Mouse (Mus musculus) myocyte (in vitro differentiated cells): Measurements from ENCODE around the gene Lcor. TPM values are rescaled to one million over a fixed set of nuclear protein-coding genes. Genes with fewer than 3 reads are reported as not detected.
A peak's percentile ranks its signal among the peaks of the same experiment; 100 is the strongest.

Experiments used
- H3K27me3 ChIP-seq: one replicate; pipeline ENCODE4 v1.6.1; 2011; ENCODE audit not compliant: control insufficient read depth, insufficient read depth, insufficient read length
- H3K36me3 ChIP-seq: one replicate; pipeline ENCODE4 v1.6.1; 2011; ENCODE audit not compliant: control insufficient read depth, insufficient read depth
- H3K4me2 ChIP-seq: one replicate; pipeline ENCODE4 v1.6.1; 2011; ENCODE audit warnings: low read depth, control low read depth
- H3K4me3 ChIP-seq: one replicate; pipeline ENCODE4 v1.5.1; 2011; ENCODE audit warnings: mild to moderate bottlenecking, control low read depth, moderate library complexity
- H3K79me2 ChIP-seq: one replicate; pipeline ENCODE4 v1.6.1; 2011; ENCODE audit not compliant: control insufficient read depth, insufficient read depth
- H3ac ChIP-seq: one replicate; pipeline ENCODE4 v1.6.1; 2011; ENCODE audit not compliant: control insufficient read depth, insufficient read length
- CEBPB ChIP-seq: IDR thresholded peaks from 2 replicates; pipeline ENCODE4 v1.6.1; 2011; ENCODE audit warnings: mild to moderate bottlenecking, moderate library complexity; ENCODE audit not compliant: poor library complexity, insufficient read depth, severe bottlenecking
- E2F4 ChIP-seq: IDR thresholded peaks from one replicate; pipeline ENCODE4 v1.6.1; 2011; ENCODE audit warnings: mild to moderate bottlenecking, control low read depth, moderate library complexity; ENCODE audit not compliant: insufficient read depth
- MAX ChIP-seq: IDR thresholded peaks from one replicate; pipeline ENCODE4 v1.6.1; 2011; ENCODE audit warnings: low read depth, mild to moderate bottlenecking, control low read depth
- MYOD1 ChIP-seq, 3 experiments: IDR thresholded peaks; one replicate each; pipeline ENCODE4 v1.6.1; 2011; ENCODE audit warnings: control low read depth in 2 of 3, low read depth in 2 of 3, mild to moderate bottlenecking in 2 of 3, moderate library complexity in 1 of 3; ENCODE audit not compliant: insufficient read length in 2 of 3, control insufficient read depth in 1 of 3
- MYOG ChIP-seq, 3 experiments: IDR thresholded peaks; one replicate each; pipeline ENCODE4 v1.6.1; 2011; ENCODE audit warnings: control low read depth in 2 of 3, low read depth in 2 of 3, mild to moderate bottlenecking in 2 of 3; ENCODE audit not compliant: insufficient read length in 2 of 3, control insufficient read depth in 1 of 3, insufficient read depth in 1 of 3
- POLR2A ChIP-seq: IDR thresholded peaks from one replicate; pipeline ENCODE4 v1.6.1; 2011; ENCODE audit warnings: low read depth, mild to moderate bottlenecking, control low read depth, moderate library complexity; ENCODE audit not compliant: insufficient read length
- POLR2AphosphoS2 ChIP-seq: IDR thresholded peaks from one replicate; pipeline ENCODE4 v1.6.1; 2011; ENCODE audit warnings: low read depth, control low read depth; ENCODE audit not compliant: insufficient read length
- REST ChIP-seq: IDR thresholded peaks from one replicate; pipeline ENCODE4 v1.6.1; 2011; ENCODE audit warnings: mild to moderate bottlenecking, control low read depth, moderate library complexity; ENCODE audit not compliant: insufficient read depth, insufficient read length
- SRF ChIP-seq: IDR thresholded peaks from one replicate; pipeline ENCODE4 v1.6.1; 2011; ENCODE audit warnings: low read depth; ENCODE audit not compliant: control insufficient read depth, insufficient read length
- TCF12 ChIP-seq: IDR thresholded peaks from one replicate; pipeline ENCODE4 v1.6.1; 2011; ENCODE audit warnings: mild to moderate bottlenecking, control low read depth; ENCODE audit not compliant: poor library complexity, insufficient read depth, severe bottlenecking
- TCF3 ChIP-seq: IDR thresholded peaks from one replicate; pipeline ENCODE4 v1.6.1; 2011; ENCODE audit warnings: low read depth, control low read depth; ENCODE audit not compliant: insufficient read length
- USF1 ChIP-seq: IDR thresholded peaks from one replicate; pipeline ENCODE4 v1.6.1; 2011; ENCODE audit warnings: low read depth, mild to moderate bottlenecking, control low read depth, moderate library complexity
- polyA plus RNA-seq: library from polyadenylated mRNA; unstranded; fragments of >200 nt; fragmentation: generic; extraction: Trizol; gene quantifications from one replicate; pipeline ENCODE4 v1.2.1, GENCODE M21; 2012; ENCODE audit warnings: missing spikeins

The Lcor gene
- polyA plus RNA-seq, 1 experiment: 1.1 TPM

DNA sequence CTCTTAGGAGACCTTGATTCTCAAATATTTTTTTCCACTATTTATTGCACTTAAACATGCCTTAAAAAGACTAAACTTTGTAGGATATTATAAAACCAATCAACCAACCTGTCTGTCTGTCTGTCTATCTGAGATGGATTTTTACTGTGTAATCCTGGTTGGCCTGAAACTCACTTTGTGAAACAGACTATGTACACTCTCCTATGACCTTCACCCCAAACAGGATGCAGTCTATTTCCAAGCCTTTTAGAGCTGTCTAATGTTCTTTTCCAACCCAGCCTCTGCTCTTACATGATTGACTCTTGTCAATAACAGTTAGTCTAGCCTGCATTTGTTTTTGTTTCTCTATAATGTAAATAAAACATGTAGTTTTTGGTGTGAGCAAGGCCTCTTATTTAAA lies 13.6 kb downstream of the Lcor start:
- TF ChIP-seq REST: no peak
- no peak for TF ChIP-seq POLR2AphosphoS2
- no peak for TF ChIP-seq MYOD1 (IDR thresholded peaks at IDR 0.05; ENCODE audit: control insufficient read depth in 1 of 3, insufficient read length in 2 of 3, low read depth in 2 of 3)
- TF ChIP-seq SRF: no peak
- TF ChIP-seq E2F4: no peak
- no peak for TF ChIP-seq TCF3
- no peak for TF ChIP-seq USF1
- TF ChIP-seq MYOG (IDR thresholded peaks at IDR 0.05; ENCODE audit: control insufficient read depth in 1 of 3, insufficient read depth in 1 of 3, insufficient read length in 2 of 3, low read depth in 2 of 3): no peak
- TF ChIP-seq POLR2A: no peak
- TF ChIP-seq CEBPB: no peak
- no peak for TF ChIP-seq MAX
- TF ChIP-seq TCF12: no peak
- H3K4me2 ChIP-seq: peak overlapping the region; percentile 43
- H3K27me3 ChIP-seq: no peaks in the 10 kb centered on the region
- H3ac ChIP-seq: no peak overlapping the region
- no peaks in the 10 kb centered on the region for H3K36me3 ChIP-seq
- peaks cover 99% of the 10 kb centered on the region for H3K79me2 ChIP-seq
- H3K4me3 ChIP-seq: no peak overlapping the region

DNA sequence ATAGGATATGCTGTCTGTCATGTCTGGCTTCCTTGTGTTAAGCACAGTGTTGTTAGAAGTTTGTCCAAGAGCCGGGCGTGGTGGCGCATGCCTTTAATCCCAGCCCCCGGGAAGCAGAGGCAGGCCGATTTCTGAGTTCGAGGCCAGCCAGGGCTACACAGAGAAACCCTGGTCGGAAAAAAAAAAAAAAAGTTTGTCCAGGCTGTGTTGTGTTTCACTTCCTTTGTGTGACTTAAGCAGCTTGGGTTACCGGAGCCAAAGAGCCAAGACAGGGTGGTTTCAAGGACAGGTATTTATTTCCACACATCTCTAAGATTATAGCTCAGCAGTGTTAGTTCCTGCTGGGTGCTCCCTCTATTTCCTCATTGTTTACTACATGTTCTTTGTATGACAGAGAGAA lies 25.4 kb downstream of the Lcor start:
- Histone ChIP-seq H3K27me3 (no peaks in the 10 kb centered on the region), H3K4me3 (no peak overlapping the region)
- TF ChIP-seq MAX (no peak), MYOD1 (IDR thresholded peaks at IDR 0.05; ENCODE audit: control insufficient read depth in 1 of 3, insufficient read length in 2 of 3, low read depth in 2 of 3) (no peak), TCF12 (no peak), REST (no peak), E2F4 (no peak), TCF3 (no peak), CEBPB (no peak), SRF (no peak), POLR2AphosphoS2 (no peak), USF1 (no peak), MYOG (IDR thresholded peaks at IDR 0.05; ENCODE audit: control insufficient read depth in 1 of 3, insufficient read depth in 1 of 3, insufficient read length in 2 of 3, low read depth in 2 of 3) (no peak), POLR2A (no peak)

DNA sequence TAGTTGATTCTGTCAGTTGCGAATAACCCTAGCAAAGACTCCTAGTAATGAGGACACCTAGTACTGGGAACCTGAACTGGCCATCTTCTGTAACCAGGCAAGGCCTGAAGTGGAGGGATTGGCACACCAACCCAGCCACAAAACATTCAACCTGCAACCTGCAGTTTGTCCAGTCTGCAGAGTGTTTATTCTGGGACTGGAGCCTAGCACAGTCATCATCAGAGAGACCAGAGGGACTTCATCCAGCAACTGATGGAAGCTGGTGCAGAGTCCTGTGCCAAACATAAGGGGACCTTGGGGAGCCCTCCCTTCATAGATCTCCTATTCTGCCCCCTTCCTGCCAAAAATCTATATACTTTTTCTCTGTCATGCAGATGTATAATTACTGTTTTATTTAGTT lies 32.4 kb downstream of the Lcor start:
- Histone ChIP-seq H3K36me3 (no peaks in the 10 kb centered on the region), H3K4me3 (no peak overlapping the region), H3K4me2 (no peak overlapping the region), H3K27me3 (no peaks in the 10 kb centered on the region), H3K79me2 (peaks cover 93% of the 10 kb centered on the region), H3ac (no peak overlapping the region)
- TF ChIP-seq USF1 (no peak), TCF3 (no peak), MAX (no peak), MYOD1 (IDR thresholded peaks at IDR 0.05; ENCODE audit: control insufficient read depth in 1 of 3, insufficient read length in 2 of 3, low read depth in 2 of 3) (no peak), CEBPB (no peak), POLR2A (no peak), SRF (no peak)

More for the DNA sequence above, 25.4 kb downstream of the Lcor start:
- Histone ChIP-seq H3ac (no peak overlapping the region), H3K4me2 (no peak overlapping the region), H3K79me2 (peaks cover 90% of the 10 kb centered on the region), H3K36me3 (no peaks in the 10 kb centered on the region)

DNA sequence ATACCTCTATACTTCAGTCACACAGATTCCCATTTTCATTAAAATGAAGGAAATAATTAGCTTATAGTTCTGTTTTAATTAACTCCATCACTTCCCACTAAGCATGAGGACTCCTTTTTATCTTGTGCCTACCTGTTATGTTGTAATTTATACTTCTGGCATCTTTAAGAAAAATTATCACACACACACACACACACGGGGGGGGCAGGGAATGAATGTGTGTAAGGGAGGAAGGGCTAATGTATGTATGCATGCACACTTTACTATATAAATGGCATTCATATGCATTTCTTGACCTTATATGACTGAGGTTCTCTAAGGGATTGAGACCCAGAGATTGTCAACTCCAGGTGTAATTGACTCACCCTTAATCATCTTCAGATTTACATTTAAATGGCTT lies 33.1 kb downstream of the Lcor start:
- TF ChIP-seq TCF12 (no peak), E2F4 (no peak), REST (no peak)
- H3K4me3 ChIP-seq: no peak overlapping the region
- H3K4me2 ChIP-seq: no peak overlapping the region

DNA sequence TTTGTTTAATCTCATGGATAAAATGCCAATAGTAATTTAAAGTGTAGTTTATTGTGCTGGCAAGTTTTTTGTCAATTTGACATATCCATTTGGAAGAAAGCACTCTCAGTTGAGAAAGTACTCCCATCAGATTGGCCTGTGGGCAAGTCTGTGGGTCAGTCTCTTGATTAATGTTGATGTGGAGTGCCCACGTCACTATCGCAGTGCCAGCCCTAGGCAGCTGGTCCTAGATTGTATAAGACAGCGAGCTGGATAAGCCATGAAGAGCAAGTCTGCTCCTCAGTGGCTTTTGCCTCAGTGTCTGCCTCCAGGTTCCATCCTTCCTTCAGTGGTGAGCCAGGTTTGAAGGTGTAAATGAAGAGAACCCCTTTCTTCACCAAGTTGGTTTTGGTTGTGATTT lies 34.6 kb downstream of the Lcor start:
- Histone ChIP-seq H3ac (no peak overlapping the region), H3K4me2 (no peak overlapping the region)
- no peak for TF ChIP-seq MYOD1 (IDR thresholded peaks at IDR 0.05; ENCODE audit: control insufficient read depth in 1 of 3, insufficient read length in 2 of 3, low read depth in 2 of 3)
- no peak for TF ChIP-seq USF1
- no peak for TF ChIP-seq SRF
- TF ChIP-seq E2F4: no peak
- no peak for TF ChIP-seq TCF3
- no peak for TF ChIP-seq TCF12
- no peak for TF ChIP-seq REST
- no peak for TF ChIP-seq MYOG (IDR thresholded peaks at IDR 0.05; ENCODE audit: control insufficient read depth in 1 of 3, insufficient read depth in 1 of 3, insufficient read length in 2 of 3, low read depth in 2 of 3)
- TF ChIP-seq MAX: no peak
- no peak for TF ChIP-seq CEBPB
- no peak for TF ChIP-seq POLR2AphosphoS2
- no peak for TF ChIP-seq POLR2A

More for the DNA sequence above, 33.1 kb downstream of the Lcor start:
- no peaks in the 10 kb centered on the region for H3K36me3 ChIP-seq
- H3K27me3 ChIP-seq: no peaks in the 10 kb centered on the region
- H3K79me2 ChIP-seq: peaks cover 93% of the 10 kb centered on the region
- no peak overlapping the region for H3ac ChIP-seq

More for the DNA sequence above, 34.6 kb downstream of the Lcor start:
- Histone ChIP-seq H3K79me2 (peaks cover 97% of the 10 kb centered on the region), H3K27me3 (no peaks in the 10 kb centered on the region), H3K4me3 (no peak overlapping the region), H3K36me3 (no peaks in the 10 kb centered on the region)
